Mouse (Mus musculus): ENCODE measurements around the gene Ppp1cc. TPM values are rescaled to one million over a fixed set of nuclear protein-coding genes. Genes with fewer than 3 reads are reported as not detected.
"Not testable (repeated sequence)": the region's sequence is repeated elsewhere in the genome, so short reads cannot be mapped to it uniquely, and the experiment has no call there.

Gene Ppp1cc
- polyA plus RNA-seq, 1 experiment: 410 TPM

- no peak for DNase-seq
- no peak for TF ChIP-seq POLR2A (IDR thresholded peaks at IDR 0.05; ENCODE audit: borderline replicate concordance, insufficient read depth, low read length)
- TF ChIP-seq CTCF (IDR thresholded peaks at IDR 0.05; ENCODE audit: borderline replicate concordance, insufficient read depth, low read depth, low read length): no peak
- Histone ChIP-seq H3K27ac (ENCODE audit: insufficient read depth, low read length) (peak overlapping the region; percentile 93), H3K4me1 (ENCODE audit: control insufficient read depth, insufficient read depth, low read length) (peaks cover 36% of the 10 kb centered on the region), H3K27me3 (ENCODE audit: control insufficient read depth, insufficient read depth, low read length) (no peaks in the 10 kb centered on the region), H3K4me3 (replicated peaks; ENCODE audit: insufficient read depth, low read depth, low read length) (peak overlapping the region; percentile 55)
- WGBS: 21% methylated on average over 26 of the region's 26 CpGs
Observed at GRCm38 (mm10) chr5:122132167-122133049, 25.7 kb upstream of the Ppp1cc start.

GRCm38 (mm10) chr5:122133050-122133389 is 25.1 kb upstream of the Ppp1cc start:
- Histone ChIP-seq H3K4me3 (replicated peaks; ENCODE audit: insufficient read depth, low read depth, low read length) (no peak overlapping the region), H3K4me1 (ENCODE audit: control insufficient read depth, insufficient read depth, low read length) (peaks cover 36% of the 10 kb centered on the region), H3K27ac (ENCODE audit: insufficient read depth, low read length) (peak overlapping the region; percentile 29; the same call in 1 of the 2 replicates), H3K27me3 (ENCODE audit: control insufficient read depth, insufficient read depth, low read length) (no peaks in the 10 kb centered on the region)
- DNase-seq: no peak
- TF ChIP-seq POLR2A (IDR thresholded peaks at IDR 0.05; ENCODE audit: borderline replicate concordance, insufficient read depth, low read length): no peak
- TF ChIP-seq CTCF (IDR thresholded peaks at IDR 0.05; ENCODE audit: borderline replicate concordance, insufficient read depth, low read depth, low read length): no peak
- 92% methylated on average over 9 of the region's 9 CpGs for WGBS

DNA sequence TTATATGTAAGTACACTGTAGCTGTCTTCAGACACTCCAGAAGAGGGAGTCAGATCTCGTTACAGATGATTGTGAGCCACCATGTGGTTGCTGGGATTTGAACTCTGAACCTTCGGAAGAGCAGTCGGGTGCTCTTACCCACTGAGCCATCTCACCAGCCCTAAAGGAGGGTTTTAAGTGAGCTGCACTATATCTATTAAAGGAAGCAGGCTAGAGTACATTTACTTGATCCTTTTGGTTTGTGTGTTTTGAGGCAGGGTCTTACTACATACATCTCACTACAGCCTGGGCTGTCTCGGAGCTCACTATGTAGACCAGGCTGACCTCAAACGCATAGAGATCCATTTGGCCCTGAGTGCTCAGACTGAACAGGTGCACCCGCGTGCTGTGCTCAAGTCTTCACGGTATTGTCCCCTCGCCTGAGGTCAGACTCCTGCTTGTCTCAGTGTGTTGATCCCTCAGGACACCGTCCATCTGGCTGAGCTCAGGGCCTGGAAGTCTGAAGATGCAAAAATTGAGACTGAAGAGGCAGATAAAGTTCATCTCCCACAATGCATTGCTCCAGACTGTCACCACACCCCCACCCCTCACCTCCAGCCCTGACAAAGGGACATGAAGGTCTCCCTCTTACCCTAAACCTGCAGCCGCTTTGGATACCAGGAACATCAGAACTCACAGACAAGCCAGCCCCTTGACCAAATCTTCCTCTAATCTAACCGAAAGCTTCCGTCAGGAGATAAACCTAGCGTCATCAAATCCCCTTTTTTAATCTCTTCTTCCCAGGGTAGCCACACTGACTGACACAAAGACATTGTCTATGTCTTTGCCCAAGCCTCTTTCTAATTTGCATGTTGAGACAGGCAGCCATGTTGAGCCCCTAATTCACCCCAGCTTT is 23.4 kb upstream of the Ppp1cc start:
- 58% methylated on average over 14 of the region's 14 CpGs for WGBS
- Histone ChIP-seq H3K4me3 (replicated peaks; ENCODE audit: insufficient read depth, low read depth, low read length) (no peak overlapping the region), H3K4me1 (ENCODE audit: control insufficient read depth, insufficient read depth, low read length) (peaks cover 33% of the 10 kb centered on the region), H3K27ac (ENCODE audit: insufficient read depth, low read length) (peak overlapping the region; percentile 19), H3K27me3 (ENCODE audit: control insufficient read depth, insufficient read depth, low read length) (no peaks in the 10 kb centered on the region)
- no peak for TF ChIP-seq CTCF (IDR thresholded peaks at IDR 0.05; ENCODE audit: borderline replicate concordance, insufficient read depth, low read depth, low read length)
- TF ChIP-seq POLR2A (IDR thresholded peaks at IDR 0.05; ENCODE audit: borderline replicate concordance, insufficient read depth, low read length): no peak
- DNase-seq: peak; percentile 55 to 73

DNA sequence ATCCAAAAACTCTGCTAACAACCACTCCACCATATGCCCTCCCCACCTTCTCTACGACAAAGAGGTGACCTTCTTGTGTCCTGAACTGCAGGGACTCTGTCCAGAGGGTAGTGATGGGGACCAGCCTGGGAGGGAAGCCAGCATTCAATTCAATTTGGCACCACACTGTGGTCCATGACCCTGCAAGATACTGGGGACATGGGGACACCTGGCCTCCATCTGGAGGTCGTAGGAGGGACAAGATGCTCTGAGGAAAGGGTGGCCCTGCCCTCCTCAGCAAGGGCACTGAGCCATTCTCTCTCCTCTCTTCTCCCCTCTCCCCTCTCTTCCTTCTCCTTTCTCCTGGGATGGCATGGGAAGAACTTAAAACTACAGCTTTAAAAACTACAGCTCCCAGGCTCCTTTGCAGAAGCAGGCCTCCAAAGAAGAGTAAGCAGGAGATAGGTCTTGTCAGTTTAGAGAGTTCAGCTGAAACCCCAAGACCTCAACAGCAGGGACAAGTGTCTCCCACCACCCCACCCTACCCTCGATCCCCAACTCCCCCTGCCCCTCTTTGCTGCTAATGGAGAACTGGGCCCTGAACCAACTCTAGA is 22.7 kb upstream of the Ppp1cc start:
- TF ChIP-seq POLR2A (IDR thresholded peaks at IDR 0.05; ENCODE audit: borderline replicate concordance, insufficient read depth, low read length): no peak
- TF ChIP-seq CTCF (IDR thresholded peaks at IDR 0.05; ENCODE audit: borderline replicate concordance, insufficient read depth, low read depth, low read length): no peak

GRCm38 (mm10) chr5:122136508-122137408 is 21.3 kb upstream of the Ppp1cc start:
- no peak for DNase-seq
- no peak overlapping the region; the same call in 1 of the 2 replicates for H3K27ac ChIP-seq (ENCODE audit: insufficient read depth, low read length)
- H3K4me1 ChIP-seq (ENCODE audit: control insufficient read depth, insufficient read depth, low read length): peaks cover 17% of the 10 kb centered on the region
- WGBS: 78% methylated on average over 14 of the region's 14 CpGs
- TF ChIP-seq CTCF (IDR thresholded peaks at IDR 0.05; ENCODE audit: borderline replicate concordance, insufficient read depth, low read depth, low read length): no peak
- TF ChIP-seq POLR2A (IDR thresholded peaks at IDR 0.05; ENCODE audit: borderline replicate concordance, insufficient read depth, low read length): no peak
- H3K27me3 ChIP-seq (ENCODE audit: control insufficient read depth, insufficient read depth, low read length): no peaks in the 10 kb centered on the region
- no peak overlapping the region for H3K4me3 ChIP-seq (replicated peaks; ENCODE audit: insufficient read depth, low read depth, low read length)

More for the DNA sequence above, 22.7 kb upstream of the Ppp1cc start:
- Histone ChIP-seq H3K4me1 (ENCODE audit: control insufficient read depth, insufficient read depth, low read length) (peaks cover 26% of the 10 kb centered on the region), H3K27ac (ENCODE audit: insufficient read depth, low read length) (peak overlapping the region; percentile 17), H3K27me3 (ENCODE audit: control insufficient read depth, insufficient read depth, low read length) (no peaks in the 10 kb centered on the region), H3K4me3 (replicated peaks; ENCODE audit: insufficient read depth, low read depth, low read length) (no peak overlapping the region)
- peak; percentile 45 to 60 for DNase-seq
- WGBS: 40% methylated on average over 3 of the region's 3 CpGs

- Histone ChIP-seq H3K4me1 (ENCODE audit: control insufficient read depth, insufficient read depth, low read length) (peaks cover 19% of the 10 kb centered on the region), H3K27me3 (ENCODE audit: control insufficient read depth, insufficient read depth, low read length) (no peaks in the 10 kb centered on the region), H3K27ac (ENCODE audit: insufficient read depth, low read length) (no peak overlapping the region), H3K4me3 (replicated peaks; ENCODE audit: insufficient read depth, low read depth, low read length) (no peak overlapping the region)
- peak; percentile 34 to 51 for DNase-seq
- 68% methylated on average over 15 of the region's 15 CpGs for WGBS
- TF ChIP-seq CTCF (IDR thresholded peaks at IDR 0.05; ENCODE audit: borderline replicate concordance, insufficient read depth, low read depth, low read length) (no peak), POLR2A (IDR thresholded peaks at IDR 0.05; ENCODE audit: borderline replicate concordance, insufficient read depth, low read length) (no peak)
Observed at GRCm38 (mm10) chr5:122138856-122139255, 19.2 kb upstream of the Ppp1cc start.

DNA sequence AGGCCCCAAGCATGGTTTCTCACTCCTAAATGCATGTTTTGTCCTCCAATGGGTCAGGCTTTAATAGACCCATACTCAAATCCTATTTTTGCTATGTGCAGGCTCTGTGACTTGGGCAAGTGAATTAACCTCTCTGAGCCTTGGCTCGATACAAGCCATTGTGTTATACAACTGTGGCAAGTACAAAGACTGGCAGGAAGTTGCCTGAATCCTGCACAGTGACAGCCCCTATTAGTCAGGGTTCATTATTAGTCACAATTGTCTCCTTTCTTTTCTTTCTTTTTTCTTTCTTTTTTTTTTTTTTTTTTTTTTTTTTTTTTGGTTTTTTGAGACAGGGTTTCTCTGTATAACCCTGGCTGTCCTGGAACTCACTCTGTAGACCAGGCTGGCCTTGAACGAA is 18.3 kb upstream of the Ppp1cc start:
- DNase-seq; H3K27ac ChIP-seq (ENCODE audit: insufficient read depth, low read length); H3K27me3 ChIP-seq (ENCODE audit: control insufficient read depth, insufficient read depth, low read length); H3K4me3 ChIP-seq (replicated peaks; ENCODE audit: insufficient read depth, low read depth, low read length): not testable (repeated sequence)
- peaks cover 16% of the 10 kb centered on the region for H3K4me1 ChIP-seq (ENCODE audit: control insufficient read depth, insufficient read depth, low read length)
- WGBS: 78% methylated on average over 2 of the region's 2 CpGs

Measured in cerebellum, adult 2 months (tissue).